Mouse (Mus musculus) kidney, postnatal 0 days (tissue): ENCODE results near the gene 1700025G04Rik. TPM values are rescaled to one million over a fixed set of nuclear protein-coding genes. Genes with fewer than 3 reads are reported as not detected.
A peak's percentile ranks its signal among the peaks of the same experiment; 100 is the strongest.

Source experiments
- ATAC-seq: fragments of 200-750 bp; cut with Nextera tagmentation; replicated peaks from 2 replicates; pipeline ENCODE4 v1.8.0; 2017; ENCODE audit warnings: low read depth, moderate number of reproducible peaks, moderate TSS enrichment, moderate library complexity; ENCODE audit not compliant: low FRiP score
- DNase-seq: peaks from one replicate; pipeline ENCODE4 v3.0.0-alpha.2; 2016; ENCODE audit warnings: low spot score
- H3K27ac ChIP-seq: fragments of 300-500 bp; sonication (generic); 2 replicates; pipeline ENCODE4 v1.5.1; 2014; ENCODE audit warnings: mild to moderate bottlenecking
- H3K27me3 ChIP-seq: fragments of 300-500 bp; sonication (generic); 2 replicates; pipeline ENCODE4 v1.6.1; 2014; ENCODE audit warnings: low read length, mixed read lengths; ENCODE audit not compliant: insufficient read depth
- H3K36me3 ChIP-seq: fragments of 300-500 bp; sonication (generic); 2 replicates; pipeline ENCODE4 v1.6.1; 2014; ENCODE audit warnings: low read length, mixed read lengths; ENCODE audit not compliant: insufficient read depth
- H3K4me1 ChIP-seq: fragments of 300-500 bp; sonication (generic); replicated peaks from 2 replicates; pipeline ENCODE4 v1.6.1; 2014; ENCODE audit warnings: antibody characterized with exemption, low read length, mixed read lengths; ENCODE audit not compliant: insufficient read depth
- H3K4me2 ChIP-seq: fragments of 300-500 bp; sonication (generic); 2 replicates; pipeline ENCODE4 v1.6.1; 2014; ENCODE audit warnings: mild to moderate bottlenecking, low read length, moderate library complexity, mixed read lengths
- H3K4me3 ChIP-seq: fragments of 300-500 bp; sonication (generic); replicated peaks from 2 replicates; pipeline ENCODE4 v1.5.1; 2014; ENCODE audit warnings: low read depth, low read length
- H3K9ac ChIP-seq: fragments of 300-500 bp; sonication (generic); 2 replicates; pipeline ENCODE4 v1.6.1; 2014; ENCODE audit warnings: low read depth, low read length
- H3K9me3 ChIP-seq: fragments of 300-500 bp; sonication (generic); replicated peaks from 2 replicates; pipeline ENCODE4 v1.6.1; 2016; ENCODE audit warnings: low read length, inconsistent platforms, mixed read lengths
- CTCF ChIP-seq: IDR thresholded peaks from 2 replicates; pipeline ENCODE4 v1.5.1; 2016; ENCODE audit warnings: antibody characterized with exemption, low read depth, mild to moderate bottlenecking, moderate library complexity
- WGBS: fragments of 180-500 bp; shearing (Covaris S2); extraction: QIAGEN DNeasy Blood & Tissue Kit; methylation state at CpG from one replicate; pipeline ENCODE4 v1.1.7; 2014; 5-methylcytosine and 5-hydroxymethylcytosine counted together
- polyA plus RNA-seq: library from polyadenylated mRNA; unstranded; fragments of >200 nt; fragmentation: Nextera tagmentation; extraction: Ambion mirVana; gene quantifications from 2 replicates; pipeline ENCODE4 v1.2.1, GENCODE M21; 2015

1700025G04Rik gene
- polyA plus RNA-seq, 1 experiment from 2014 or later, result 15.5 TPM

- H3K4me1 ChIP-seq, result peaks cover 8% of the 10 kb centered on the region; the same call in 1 of the 2 replicates
- no peak overlapping the region for H3K4me2 ChIP-seq
- H3K36me3 ChIP-seq, result no peaks in the 10 kb centered on the region
- H3K9ac ChIP-seq, result no peak overlapping the region
- WGBS, result 58% methylated on average over 8 of the region's 8 CpGs
- no peaks in the 10 kb centered on the region for H3K9me3 ChIP-seq
- no peak for TF ChIP-seq CTCF
- ATAC-seq, result no peak
- no peak overlapping the region for H3K4me3 ChIP-seq
- no peak overlapping the region for H3K27ac ChIP-seq
- H3K27me3 ChIP-seq, result no peaks in the 10 kb centered on the region
- DNase-seq, result no peak
Measured at GRCm38 (mm10) chr1:152039588-152039987, 50.3 kb downstream of the 1700025G04Rik start.

- Histone ChIP-seq H3K9me3 (no peaks in the 10 kb centered on the region), H3K27me3 (no peaks in the 10 kb centered on the region), H3K4me3 (no peak overlapping the region), H3K4me1 (peaks cover 8% of the 10 kb centered on the region; the same call in 1 of the 2 replicates), H3K9ac (no peak overlapping the region), H3K4me2 (no peak overlapping the region), H3K36me3 (no peaks in the 10 kb centered on the region), H3K27ac (no peak overlapping the region)
- DNase-seq (peak; percentile 32), ATAC-seq (no peak)
- 55% methylated on average over 9 of the region's 9 CpGs for WGBS
- TF ChIP-seq CTCF, result no peak
Measured at GRCm38 (mm10) chr1:152038086-152038485, 51.8 kb downstream of the 1700025G04Rik start.

GRCm38 (mm10) chr1:152037589-152037988 lies 52.3 kb downstream of the 1700025G04Rik start:
- no peak overlapping the region for H3K4me3 ChIP-seq
- ATAC-seq (no peak), DNase-seq (no peak)
- H3K4me2 ChIP-seq, result no peak overlapping the region
- H3K9me3 ChIP-seq, result no peaks in the 10 kb centered on the region
- WGBS, result 66% methylated on average over 4 of the region's 4 CpGs
- no peak for TF ChIP-seq CTCF
- H3K27me3 ChIP-seq, result no peaks in the 10 kb centered on the region
- H3K27ac ChIP-seq, result no peak overlapping the region
- peaks cover 8% of the 10 kb centered on the region; the same call in 1 of the 2 replicates for H3K4me1 ChIP-seq
- no peak overlapping the region for H3K9ac ChIP-seq
- H3K36me3 ChIP-seq, result no peaks in the 10 kb centered on the region

- H3K4me3 ChIP-seq, result no peak overlapping the region
- no peaks in the 10 kb centered on the region for H3K27me3 ChIP-seq
- WGBS, result 59% methylated on average over 7 of the region's 7 CpGs
- TF ChIP-seq CTCF, result no peak
- no peak for ATAC-seq
- no peak overlapping the region for H3K9ac ChIP-seq
- no peaks in the 10 kb centered on the region for H3K36me3 ChIP-seq
- no peak for DNase-seq
- H3K4me2 ChIP-seq, result no peak overlapping the region
- H3K9me3 ChIP-seq, result no peaks in the 10 kb centered on the region
- H3K4me1 ChIP-seq, result peaks cover 4% of the 10 kb centered on the region; the same call in 1 of the 2 replicates
- no peak overlapping the region for H3K27ac ChIP-seq
Measured at GRCm38 (mm10) chr1:152034766-152035165, 55.2 kb downstream of the 1700025G04Rik start.

GRCm38 (mm10) chr1:152033731-152034130 lies 56.2 kb downstream of the 1700025G04Rik start:
- Histone ChIP-seq H3K27me3 (no peaks in the 10 kb centered on the region), H3K27ac (no peak overlapping the region), H3K9me3 (no peaks in the 10 kb centered on the region), H3K4me1 (no peaks in the 10 kb centered on the region), H3K4me2 (no peak overlapping the region), H3K9ac (no peak overlapping the region), H3K36me3 (no peaks in the 10 kb centered on the region), H3K4me3 (no peak overlapping the region)
- no peak for TF ChIP-seq CTCF
- DNase-seq (no peak), ATAC-seq (no peak)
- 62% methylated on average over 3 of the region's 3 CpGs for WGBS

GRCm38 (mm10) chr1:152032144-152032543 lies 57.8 kb downstream of the 1700025G04Rik start:
- DNase-seq (no peak), ATAC-seq (no peak)
- Histone ChIP-seq H3K9ac (no peak overlapping the region), H3K4me2 (no peak overlapping the region), H3K27me3 (no peaks in the 10 kb centered on the region), H3K27ac (no peak overlapping the region), H3K4me3 (no peak overlapping the region), H3K4me1 (no peaks in the 10 kb centered on the region), H3K36me3 (no peaks in the 10 kb centered on the region), H3K9me3 (no peaks in the 10 kb centered on the region)
- WGBS, result 83% methylated on average over 5 of the region's 5 CpGs
- no peak for TF ChIP-seq CTCF

- WGBS, result 87% methylated on average over 6 of the region's 6 CpGs
Measured at GRCm38 (mm10) chr1:152030546-152030945, 59.4 kb downstream of the 1700025G04Rik start.

More at GRCm38 (mm10) chr1:152030546-152030945, 59.4 kb downstream of the 1700025G04Rik start:
- no peak for TF ChIP-seq CTCF
- no peaks in the 10 kb centered on the region for H3K36me3 ChIP-seq
- H3K4me1 ChIP-seq, result no peaks in the 10 kb centered on the region
- DNase-seq (no peak), ATAC-seq (no peak)
- no peaks in the 10 kb centered on the region for H3K27me3 ChIP-seq
- no peak overlapping the region for H3K27ac ChIP-seq
- H3K4me2 ChIP-seq, result no peak overlapping the region
- H3K9ac ChIP-seq, result no peak overlapping the region
- H3K4me3 ChIP-seq, result no peak overlapping the region
- H3K9me3 ChIP-seq, result no peaks in the 10 kb centered on the region
